Mouse (Mus musculus): Measurements from ENCODE around the gene Cpb2. TPM values are rescaled to one million over a fixed set of nuclear protein-coding genes. Genes with fewer than 3 reads are reported as not detected.

Cpb2 gene
- polyA plus RNA-seq, 1 experiment: not detected

GRCm38 (mm10) chr14:75238054-75238692 is 3.9 kb upstream of the Cpb2 start:
- Histone ChIP-seq H3K27ac (ENCODE audit: insufficient read depth, low read length) (no peak overlapping the region), H3K4me1 (ENCODE audit: control insufficient read depth, insufficient read depth, low read length) (no peaks in the 10 kb centered on the region), H3K4me3 (ENCODE audit: insufficient read depth, low read length) (no peak overlapping the region)
- no peak for TF ChIP-seq POLR2A (IDR thresholded peaks at IDR 0.05; ENCODE audit: low read depth, low read length)
- no peak for TF ChIP-seq CTCF (IDR thresholded peaks at IDR 0.05; ENCODE audit: borderline replicate concordance, insufficient read depth, low read length)

- Histone ChIP-seq H3K4me3 (ENCODE audit: insufficient read depth, low read length) (no peak overlapping the region), H3K4me1 (ENCODE audit: control insufficient read depth, insufficient read depth, low read length) (no peaks in the 10 kb centered on the region), H3K27ac (ENCODE audit: insufficient read depth, low read length) (no peak overlapping the region)
- TF ChIP-seq CTCF (IDR thresholded peaks at IDR 0.05; ENCODE audit: borderline replicate concordance, insufficient read depth, low read length): no peak
- TF ChIP-seq POLR2A (IDR thresholded peaks at IDR 0.05; ENCODE audit: low read depth, low read length): no peak
Observed at GRCm38 (mm10) chr14:75246024-75247000, 4.2 kb downstream of the Cpb2 start.

DNA sequence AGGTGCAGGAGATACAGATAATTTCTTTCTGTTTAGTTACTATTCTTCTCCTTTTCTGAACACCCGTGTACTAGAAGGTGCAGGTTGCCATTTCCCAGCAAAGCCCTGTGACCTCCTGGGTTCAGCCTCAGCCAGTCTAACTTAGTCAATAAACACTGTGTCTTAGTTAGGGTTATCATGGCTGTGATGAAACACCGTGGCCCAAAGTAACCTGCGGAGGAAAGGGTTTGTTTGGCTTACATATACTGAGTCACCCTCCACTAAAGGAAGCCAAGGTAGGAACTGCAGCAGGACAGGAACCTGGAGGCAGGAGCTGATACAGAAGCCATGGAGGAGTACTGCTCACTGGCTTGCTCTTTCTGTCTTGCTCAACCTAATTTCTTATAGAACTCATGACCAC is 8.3 kb downstream of the Cpb2 start:
- Histone ChIP-seq H3K4me3 (ENCODE audit: insufficient read depth, low read length) (no peak overlapping the region), H3K4me1 (ENCODE audit: control insufficient read depth, insufficient read depth, low read length) (no peaks in the 10 kb centered on the region)
- TF ChIP-seq CTCF (IDR thresholded peaks at IDR 0.05; ENCODE audit: borderline replicate concordance, insufficient read depth, low read length): no peak
- TF ChIP-seq POLR2A (IDR thresholded peaks at IDR 0.05; ENCODE audit: low read depth, low read length): no peak

DNA sequence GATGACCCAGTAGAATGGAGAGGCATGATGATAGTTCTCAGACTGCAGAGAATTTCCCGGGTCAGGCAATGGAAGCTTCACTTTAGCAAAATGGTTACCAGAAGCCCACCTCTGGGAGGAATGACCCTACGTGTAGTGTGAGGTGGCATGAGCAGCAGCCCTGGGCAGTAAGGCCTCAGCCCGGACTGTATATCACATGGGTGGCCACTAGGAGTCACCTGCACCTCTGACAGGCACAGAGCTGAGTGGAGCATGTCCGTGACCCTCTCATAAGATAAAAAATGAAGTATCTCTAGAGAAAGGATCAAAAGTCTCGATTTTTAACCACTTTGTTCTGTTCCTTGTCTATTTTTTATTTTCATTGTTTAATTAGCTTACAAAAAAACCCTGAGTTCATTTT is 14.4 kb downstream of the Cpb2 start:
- TF ChIP-seq CTCF (IDR thresholded peaks at IDR 0.05; ENCODE audit: borderline replicate concordance, insufficient read depth, low read length) (peak; percentile 49; the same call in 1 of the 2 replicates), POLR2A (IDR thresholded peaks at IDR 0.05; ENCODE audit: low read depth, low read length) (no peak)
- Histone ChIP-seq H3K4me1 (ENCODE audit: control insufficient read depth, insufficient read depth, low read length) (no peaks in the 10 kb centered on the region), H3K27ac (ENCODE audit: insufficient read depth, low read length) (no peak overlapping the region), H3K4me3 (ENCODE audit: insufficient read depth, low read length) (no peak overlapping the region)

More for the DNA sequence above, 8.3 kb downstream of the Cpb2 start:
- no peak overlapping the region for H3K27ac ChIP-seq (ENCODE audit: insufficient read depth, low read length)

GRCm38 (mm10) chr14:75269531-75269930 is 27.4 kb downstream of the Cpb2 start:
- no peak overlapping the region for H3K27ac ChIP-seq (ENCODE audit: insufficient read depth, low read length)
- no peak for TF ChIP-seq CTCF (IDR thresholded peaks at IDR 0.05; ENCODE audit: borderline replicate concordance, insufficient read depth, low read length)
- TF ChIP-seq POLR2A (IDR thresholded peaks at IDR 0.05; ENCODE audit: low read depth, low read length): no peak
- H3K4me1 ChIP-seq (ENCODE audit: control insufficient read depth, insufficient read depth, low read length): no peaks in the 10 kb centered on the region
- no peak overlapping the region for H3K4me3 ChIP-seq (ENCODE audit: insufficient read depth, low read length)

DNA sequence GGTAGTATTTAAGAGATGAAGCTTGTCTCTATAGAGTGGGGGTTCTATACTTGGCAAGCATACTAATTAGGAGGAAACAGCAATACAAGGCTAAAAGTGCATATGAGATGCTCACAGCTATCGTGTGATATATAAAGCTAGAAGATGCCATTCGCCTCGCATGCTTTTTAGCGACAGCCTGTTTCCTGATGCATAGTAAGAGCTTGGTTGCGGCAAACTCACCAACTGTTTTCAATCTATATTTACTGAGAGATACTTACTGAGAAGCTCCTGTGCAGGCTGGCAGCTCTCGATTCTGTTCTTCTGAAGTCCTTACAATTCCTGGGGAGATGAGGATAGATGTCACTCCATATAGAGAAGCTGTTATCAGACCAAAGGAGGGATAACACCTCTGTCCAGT is 37.6 kb downstream of the Cpb2 start:
- Histone ChIP-seq H3K4me1 (ENCODE audit: control insufficient read depth, insufficient read depth, low read length) (no peaks in the 10 kb centered on the region), H3K4me3 (ENCODE audit: insufficient read depth, low read length) (no peak overlapping the region), H3K27ac (ENCODE audit: insufficient read depth, low read length) (no peak overlapping the region)
- TF ChIP-seq POLR2A (IDR thresholded peaks at IDR 0.05; ENCODE audit: low read depth, low read length): no peak
- TF ChIP-seq CTCF (IDR thresholded peaks at IDR 0.05; ENCODE audit: borderline replicate concordance, insufficient read depth, low read length): no peak

GRCm38 (mm10) chr14:75280406-75280805 is 38.3 kb downstream of the Cpb2 start:
- TF ChIP-seq CTCF (IDR thresholded peaks at IDR 0.05; ENCODE audit: borderline replicate concordance, insufficient read depth, low read length) (no peak), POLR2A (IDR thresholded peaks at IDR 0.05; ENCODE audit: low read depth, low read length) (no peak)

GRCm38 (mm10) chr14:75283609-75284192 is 41.6 kb downstream of the Cpb2 start:
- H3K4me3 ChIP-seq (ENCODE audit: insufficient read depth, low read length): peak overlapping the region; percentile 100
- H3K4me1 ChIP-seq (ENCODE audit: control insufficient read depth, insufficient read depth, low read length): peaks cover 4% of the 10 kb centered on the region
- no peak overlapping the region for H3K27ac ChIP-seq (ENCODE audit: insufficient read depth, low read length)
- TF ChIP-seq CTCF (IDR thresholded peaks at IDR 0.05; ENCODE audit: borderline replicate concordance, insufficient read depth, low read length): no peak
- no peak for TF ChIP-seq POLR2A (IDR thresholded peaks at IDR 0.05; ENCODE audit: low read depth, low read length)

More at GRCm38 (mm10) chr14:75280406-75280805, 38.3 kb downstream of the Cpb2 start:
- Histone ChIP-seq H3K4me3 (ENCODE audit: insufficient read depth, low read length) (no peak overlapping the region), H3K4me1 (ENCODE audit: control insufficient read depth, insufficient read depth, low read length) (no peaks in the 10 kb centered on the region), H3K27ac (ENCODE audit: insufficient read depth, low read length) (no peak overlapping the region)

DNA sequence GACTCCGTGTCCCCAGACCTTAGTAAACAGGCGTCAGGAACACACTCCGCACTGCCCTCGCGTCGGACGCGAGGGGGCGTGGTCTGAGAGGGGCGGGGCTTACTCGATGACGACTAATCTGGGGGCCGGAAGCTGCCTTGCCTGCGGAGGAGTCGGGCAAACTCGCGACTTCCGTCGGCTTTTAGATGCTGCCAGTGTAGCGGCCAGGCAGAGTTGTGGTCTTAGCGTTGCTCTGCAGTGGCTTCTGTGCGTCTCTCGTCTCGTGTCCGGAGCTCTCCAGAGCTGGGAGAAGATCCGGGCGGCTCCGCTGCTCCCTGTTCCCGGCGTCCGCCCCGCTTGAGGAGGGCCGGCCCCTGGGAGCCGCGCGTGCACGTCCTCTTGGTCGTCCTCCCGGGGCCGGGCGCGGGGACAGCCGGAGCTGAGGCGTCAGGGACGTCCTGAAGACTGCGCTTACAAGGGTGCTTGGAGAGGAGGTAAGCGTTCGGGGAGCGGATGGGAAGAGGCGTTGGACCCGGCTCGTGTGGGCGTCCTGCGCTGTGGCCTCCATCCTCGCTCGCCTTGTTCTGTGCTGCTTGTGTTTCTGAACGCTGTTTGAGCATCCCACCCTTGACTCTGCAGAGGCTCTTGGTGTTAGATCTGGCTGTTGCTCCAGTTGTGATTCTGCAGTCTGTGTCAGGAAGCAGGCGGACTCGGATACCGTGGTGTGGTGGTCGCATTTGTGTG is 42.3 kb downstream of the Cpb2 start, which contains the start of gene Zc3h13:
TSS of gene Zc3h13 (plus strand) at position 181 of the 723 bp plus-strand sequence.
- H3K4me3 ChIP-seq (ENCODE audit: insufficient read depth, low read length): peak within 1 kb of the TSS; percentile 100
- peaks cover 4% of the 10 kb centered on the region for H3K4me1 ChIP-seq (ENCODE audit: control insufficient read depth, insufficient read depth, low read length)
- TF ChIP-seq CTCF (IDR thresholded peaks at IDR 0.05; ENCODE audit: borderline replicate concordance, insufficient read depth, low read length) (no peak), POLR2A (IDR thresholded peaks at IDR 0.05; ENCODE audit: low read depth, low read length) (peak; percentile 98)
- peak within 1 kb of the TSS; percentile 38; the same call in 1 of the 2 replicates for H3K27ac ChIP-seq (ENCODE audit: insufficient read depth, low read length)
